Mouse (Mus musculus): ENCODE results near the gene Dnm3.

DNA sequence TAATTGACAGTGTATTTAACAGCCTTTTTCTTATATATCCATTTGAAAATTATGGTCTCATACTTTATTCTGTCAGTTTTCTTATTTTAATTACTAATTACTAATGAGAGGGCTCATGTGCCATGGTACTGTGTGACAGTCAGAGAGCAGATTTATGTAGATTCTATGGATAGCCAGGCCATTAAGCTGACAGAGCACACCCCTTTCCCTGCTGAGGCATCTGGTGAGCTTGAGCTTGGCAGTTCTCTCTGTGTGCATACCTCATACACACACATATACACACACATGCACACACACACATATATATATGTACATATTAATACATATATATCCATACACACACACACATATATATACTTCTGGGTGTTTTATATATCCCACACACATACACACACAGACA is 6.7 kb downstream of the Dnm3 start:
- TF ChIP-seq MEF2A (IDR thresholded peaks at IDR 0.05; ENCODE audit: extremely low read depth, insufficient replicate concordance, low read depth, low read length, poor library complexity, severe bottlenecking) (no peak), ZKSCAN1 (IDR thresholded peaks at IDR 0.05; ENCODE audit: low read depth, low read length) (no peak), CTCF (IDR thresholded peaks at IDR 0.05 in 2 of 3, conservative IDR thresholded peaks at IDR 0.05 in 1 of 3; ENCODE audit: control insufficient read depth in 1 of 3, insufficient read depth in 1 of 3, low read depth in 2 of 3, low read length in 3 of 3, poor library complexity in 1 of 3, severe bottlenecking in 1 of 3) (no peak), POLR2A (IDR thresholded peaks at IDR 0.05; ENCODE audit: control insufficient read depth in 1 of 2, insufficient read depth in 1 of 2, low read depth in 1 of 2, low read length in 2 of 2, poor library complexity in 1 of 2) (no peak), ETS1 (IDR thresholded peaks at IDR 0.05; ENCODE audit: low read depth, low read length) (no peak), MAFK (IDR thresholded peaks at IDR 0.05; ENCODE audit: borderline replicate concordance, low read depth, low read length) (no peak), POLR2AphosphoS5 (IDR thresholded peaks at IDR 0.05; ENCODE audit: borderline replicate concordance, low read depth, low read length) (no peak), RCOR1 (IDR thresholded peaks at IDR 0.05; ENCODE audit: low read depth, low read length) (no peak), EP300 (IDR thresholded peaks at IDR 0.05; ENCODE audit: low read depth in 1 of 2, low read length in 2 of 2) (no peak), E2F4 (IDR thresholded peaks at IDR 0.05; ENCODE audit: borderline replicate concordance, low read depth, low read length) (no peak), ZMIZ1 (IDR thresholded peaks at IDR 0.05; ENCODE audit: low read depth, low read length) (no peak)
